Mouse (Mus musculus): ENCODE measurements at regions not wholly inside any gene's neighbourhood (a gene's known extent, or its start where the extent isn't known, plus 50 kb on each side); places are given as distances from the start of the nearest gene placed in this dataset.

DNA sequence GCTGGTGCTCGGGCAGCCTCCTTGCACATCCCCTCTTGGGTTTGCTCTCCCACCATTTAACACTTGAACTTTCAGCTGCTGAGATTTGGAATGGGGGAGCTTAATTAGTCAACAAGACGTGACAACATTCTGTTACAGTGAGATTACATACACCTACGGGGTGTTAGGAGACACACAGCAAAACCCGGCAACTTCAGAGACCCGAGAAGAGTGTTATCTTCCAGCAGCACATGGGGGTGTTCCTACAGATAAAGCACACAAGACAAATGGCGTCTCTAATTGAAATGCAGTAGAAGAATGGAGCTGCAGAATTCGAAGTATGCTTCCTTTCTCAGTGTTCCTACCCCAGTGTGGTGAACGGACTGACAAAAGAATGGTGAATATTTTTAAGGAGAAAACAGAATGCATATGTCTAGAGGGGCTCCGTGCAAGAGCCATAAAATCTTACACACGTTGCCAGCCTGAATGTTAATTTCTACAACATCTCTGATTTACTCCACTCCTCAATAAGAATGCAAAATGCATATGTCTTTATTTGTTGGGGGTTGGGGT is 215.2 kb downstream of the Sox11 start:
- TF ChIP-seq CTCF (IDR thresholded peaks at IDR 0.05; ENCODE audit: insufficient read depth, low read depth, low read length) = no peak
- no peak for TF ChIP-seq POLR2A (IDR thresholded peaks at IDR 0.05; ENCODE audit: insufficient read depth, low read depth, low read length)
